Mouse (Mus musculus) 3134 (cell line): ENCODE measurements at regions not wholly inside any gene's neighbourhood (a gene's known extent, or its start where the extent isn't known, plus 50 kb on each side); places are given as distances from the start of the nearest gene placed in this dataset.
A peak's percentile ranks its signal among the peaks of the same experiment; 100 is the strongest.

Source experiments
- DNase-seq: peaks from one replicate; pipeline ENCODE4 v3.0.0-alpha.2; 2011; ENCODE audit warnings: low spot score; ENCODE audit not compliant: insufficient read length; ENCODE audit errors: extremely low read depth

- no peak for DNase-seq
These were observed 245.6 kb downstream of the Tbc1d1 start for GRCm38 (mm10) chr5:64401737-64402136.

- DNase-seq: no peak
These were observed 247.2 kb downstream of the Tbc1d1 start for GRCm38 (mm10) chr5:64403077-64403981.

GRCm38 (mm10) chr5:64403982-64404345 lies 247.9 kb downstream of the Tbc1d1 start:
- DNase-seq: no peak

- no peak for DNase-seq
These were observed 248.4 kb downstream of the Tbc1d1 start for GRCm38 (mm10) chr5:64404512-64404911.

- DNase-seq: no peak
These were observed 252.8 kb downstream of the Tbc1d1 start for GRCm38 (mm10) chr5:64408938-64409337.

GRCm38 (mm10) chr5:64410621-64411020 lies 254.5 kb downstream of the Tbc1d1 start:
- DNase-seq: no peak

- DNase-seq: no peak
These were observed 258.4 kb downstream of the Tbc1d1 start for GRCm38 (mm10) chr5:64414519-64414918.

GRCm38 (mm10) chr5:64419395-64419794 lies 263.3 kb downstream of the Tbc1d1 start:
- no peak for DNase-seq

- DNase-seq: no peak
These were observed 266.9 kb downstream of the Tbc1d1 start for GRCm38 (mm10) chr5:64422787-64423587.

GRCm38 (mm10) chr5:64428822-64429221 lies 272.7 kb downstream of the Tbc1d1 start:
- DNase-seq: no peak

GRCm38 (mm10) chr5:64430501-64430900 lies 274.4 kb downstream of the Tbc1d1 start:
- DNase-seq: no peak

GRCm38 (mm10) chr5:64431624-64432023 lies 275.5 kb downstream of the Tbc1d1 start:
- DNase-seq: no peak

GRCm38 (mm10) chr5:64433786-64434185 lies 277.7 kb downstream of the Tbc1d1 start:
- DNase-seq: no peak

GRCm38 (mm10) chr5:64435491-64435890 lies 279.4 kb downstream of the Tbc1d1 start:
- DNase-seq: no peak

- DNase-seq: no peak
These were observed 279.9 kb downstream of the Tbc1d1 start for GRCm38 (mm10) chr5:64435958-64436357.

GRCm38 (mm10) chr5:64437720-64438119 lies 281.6 kb downstream of the Tbc1d1 start:
- DNase-seq: peak; percentile 86

- peak; percentile 70 for DNase-seq
These were observed 282.5 kb downstream of the Tbc1d1 start for GRCm38 (mm10) chr5:64438446-64439134.

GRCm38 (mm10) chr5:64447847-64448246 lies 291.7 kb downstream of the Tbc1d1 start:
- DNase-seq: peak; percentile 12

- DNase-seq: no peak
These were observed 296.7 kb downstream of the Tbc1d1 start for GRCm38 (mm10) chr5:64452668-64453334.

GRCm38 (mm10) chr5:64459807-64460206 lies 303.7 kb downstream of the Tbc1d1 start:
- DNase-seq: no peak

- DNase-seq: no peak
These were observed 304.8 kb downstream of the Tbc1d1 start for GRCm38 (mm10) chr5:64460891-64461290.
